Mouse (Mus musculus) midbrain, embryonic 15.5 days (tissue): ENCODE measurements around the gene Dync1li2. TPM values are rescaled to one million over a fixed set of nuclear protein-coding genes. Genes with fewer than 3 reads are reported as not detected.

Experiments
- ATAC-seq: fragments of 200-750 bp; cut with Nextera tagmentation; replicated peaks from 2 replicates; pipeline ENCODE4 v1.8.0; 2017; ENCODE audit warnings: moderate TSS enrichment
- H3K27ac ChIP-seq: fragments of 300-500 bp; sonication (generic); 2 replicates; pipeline ENCODE4 v1.5.1; 2015; ENCODE audit warnings: mild to moderate bottlenecking, inconsistent platforms
- H3K27me3 ChIP-seq: fragments of 300-500 bp; sonication (generic); replicated peaks from 2 replicates; pipeline ENCODE4 v1.6.1; 2015; ENCODE audit warnings: inconsistent platforms
- H3K36me3 ChIP-seq: fragments of 300-500 bp; sonication (generic); replicated peaks from 2 replicates; pipeline ENCODE4 v1.6.1; 2015; ENCODE audit warnings: inconsistent platforms
- H3K4me1 ChIP-seq: fragments of 300-500 bp; sonication (generic); 2 replicates; pipeline ENCODE4 v1.6.1; 2015; ENCODE audit warnings: inconsistent platforms
- H3K4me2 ChIP-seq: fragments of 300-500 bp; sonication (generic); 2 replicates; pipeline ENCODE4 v1.6.1; 2015; ENCODE audit warnings: inconsistent platforms, mild to moderate bottlenecking, moderate library complexity
- H3K4me3 ChIP-seq: fragments of 300-500 bp; sonication (generic); 2 replicates; pipeline ENCODE4 v1.5.1; 2015; ENCODE audit warnings: mild to moderate bottlenecking, inconsistent platforms
- H3K9ac ChIP-seq: fragments of 300-500 bp; sonication (generic); 2 replicates; pipeline ENCODE4 v1.6.1; 2015; ENCODE audit warnings: mild to moderate bottlenecking, inconsistent platforms
- H3K9me3 ChIP-seq: fragments of 300-500 bp; sonication (generic); 2 replicates; pipeline ENCODE4 v1.6.1; 2016; ENCODE audit warnings: inconsistent platforms
- WGBS: fragments of 180-500 bp; shearing (Covaris S2); methylation state at CpG from one replicate; pipeline ENCODE4 v1.1.7; 2015; ENCODE audit warnings: mixed read lengths; 5-methylcytosine and 5-hydroxymethylcytosine counted together
- polyA plus RNA-seq: library from polyadenylated mRNA; unstranded; fragments of >200 nt; fragmentation: Nextera tagmentation; extraction: Ambion mirVana; gene quantifications from 2 replicates; pipeline ENCODE4 v1.2.1, GENCODE M21; 2015

The Dync1li2 gene
- polyA plus RNA-seq, 1 experiment from 2014 or later, result 123 TPM

DNA sequence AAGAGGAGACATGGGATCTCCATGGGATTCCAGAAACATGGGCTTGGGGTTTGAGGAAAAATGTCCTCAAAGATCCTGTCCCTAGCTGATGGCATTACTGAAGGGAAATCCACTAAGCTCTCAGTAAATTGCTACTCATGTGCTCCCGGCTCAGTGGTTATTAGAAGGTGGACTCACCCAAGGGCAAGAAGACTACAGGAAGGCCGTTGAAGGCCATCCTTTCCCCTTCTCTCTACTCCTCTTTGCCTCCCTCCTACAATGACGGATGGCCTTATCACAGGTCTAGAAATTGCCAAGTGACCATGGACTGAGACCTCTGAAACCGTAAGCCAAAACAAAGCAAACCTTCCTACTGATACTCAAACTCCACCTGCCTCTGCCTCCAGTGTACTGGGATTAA is 6.3 kb downstream of the Dync1li2 start:
- H3K36me3 ChIP-seq, result peaks cover 56% of the 10 kb centered on the region
- H3K4me1 ChIP-seq, result peaks cover 31% of the 10 kb centered on the region
- H3K9me3 ChIP-seq, result no peaks in the 10 kb centered on the region
- no peak overlapping the region for H3K9ac ChIP-seq
- no peak overlapping the region for H3K4me2 ChIP-seq
- H3K4me3 ChIP-seq, result no peak overlapping the region
- ATAC-seq, result no peak
- no peaks in the 10 kb centered on the region for H3K27me3 ChIP-seq
- WGBS, result 89% methylated on average over 4 of the region's 4 CpGs
- peak overlapping the region; percentile 49; the same call in 1 of the 2 replicates for H3K27ac ChIP-seq

DNA sequence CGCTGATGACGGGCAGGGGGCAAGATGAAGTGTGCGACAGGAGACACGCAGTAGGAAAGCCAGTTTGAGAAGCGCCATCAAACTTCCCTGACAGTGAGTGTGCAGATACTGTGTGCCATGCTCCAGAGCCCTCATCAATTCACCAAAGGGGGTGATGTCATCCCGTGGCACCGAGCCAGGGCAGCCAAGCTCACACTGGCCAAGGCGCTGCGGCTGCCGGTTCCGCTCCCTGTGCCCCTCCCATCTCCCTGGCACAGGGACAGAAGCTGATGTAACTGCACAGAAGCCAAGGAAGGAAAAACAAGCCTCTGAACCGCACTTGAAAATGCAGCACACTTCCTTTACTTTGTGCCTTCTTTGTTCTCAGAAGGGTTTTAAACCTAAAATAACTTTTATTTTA is 6.8 kb downstream of the Dync1li2 start:
- peak; percentile 94 for ATAC-seq
- H3K4me1 ChIP-seq, result peaks cover 25% of the 10 kb centered on the region
- no peak overlapping the region for H3K9ac ChIP-seq
- WGBS, result 36% methylated on average over 12 of the region's 12 CpGs
- H3K36me3 ChIP-seq, result peaks cover 61% of the 10 kb centered on the region
- H3K4me3 ChIP-seq, result no peak overlapping the region
- peak overlapping the region; percentile 49 for H3K27ac ChIP-seq
- H3K27me3 ChIP-seq, result no peaks in the 10 kb centered on the region
- H3K9me3 ChIP-seq, result no peaks in the 10 kb centered on the region
- peak overlapping the region; percentile 16; the same call in 1 of the 2 replicates for H3K4me2 ChIP-seq

DNA sequence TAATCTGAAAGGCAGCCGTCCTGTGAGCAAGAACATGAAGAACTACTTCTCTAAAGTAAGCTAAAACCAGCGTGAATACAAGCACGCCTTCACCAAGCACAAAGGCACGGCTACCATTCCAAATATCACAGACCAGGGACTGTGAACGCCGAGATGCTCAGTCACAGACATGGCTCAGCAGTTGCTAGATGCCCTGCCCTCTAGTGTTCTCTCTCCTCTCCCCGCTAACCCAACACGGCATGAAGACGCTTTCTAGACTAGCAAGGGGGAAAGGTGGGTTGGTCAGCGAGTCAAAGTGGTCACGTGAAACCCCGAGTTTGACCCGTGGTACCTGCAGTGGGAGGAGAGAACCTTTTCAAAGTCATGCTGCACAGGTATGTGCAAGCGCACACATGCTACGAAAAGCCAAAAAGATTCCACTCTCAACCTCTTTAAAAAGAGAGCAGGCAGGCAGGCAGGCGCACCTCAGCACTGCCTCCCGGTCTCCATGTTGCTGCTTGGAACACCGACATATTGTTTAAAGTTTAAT is 8.0 kb downstream of the Dync1li2 start:
- Histone ChIP-seq H3K36me3 (peaks cover 69% of the 10 kb centered on the region), H3K9me3 (no peaks in the 10 kb centered on the region), H3K27me3 (no peaks in the 10 kb centered on the region), H3K4me2 (no peak overlapping the region), H3K4me3 (no peak overlapping the region), H3K4me1 (peaks cover 19% of the 10 kb centered on the region), H3K9ac (no peak overlapping the region), H3K27ac (no peak overlapping the region)
- WGBS, result 87% methylated on average over 18 of the region's 18 CpGs
- ATAC-seq, result no peak

DNA sequence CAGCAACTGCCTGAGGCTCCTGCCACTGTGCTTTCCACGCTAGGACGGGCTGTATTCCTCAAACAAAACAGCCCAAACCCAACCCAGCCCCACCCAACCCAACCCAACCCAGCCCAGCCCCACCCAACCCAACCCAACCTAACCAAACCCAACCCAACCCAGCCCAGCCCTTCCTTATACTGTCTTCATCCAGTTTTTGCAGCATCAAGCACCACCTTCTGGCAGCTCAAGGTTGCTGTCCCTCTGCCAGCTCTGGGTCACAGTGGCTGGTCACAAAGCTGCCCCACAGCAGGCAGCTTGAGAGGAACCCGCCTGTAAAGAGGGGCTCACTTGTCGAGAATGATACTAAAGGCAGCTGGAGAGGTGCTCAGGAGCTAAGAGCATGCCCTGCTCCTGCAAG is 8.6 kb downstream of the Dync1li2 start:
- Histone ChIP-seq H3K4me3 (no peak overlapping the region), H3K9ac (no peak overlapping the region), H3K36me3 (peaks cover 69% of the 10 kb centered on the region), H3K9me3 (no peaks in the 10 kb centered on the region), H3K27ac (no peak overlapping the region), H3K4me1 (peaks cover 19% of the 10 kb centered on the region), H3K27me3 (no peaks in the 10 kb centered on the region), H3K4me2 (no peak overlapping the region)
- ATAC-seq, result no peak
- WGBS, result 84% methylated on average over 4 of the region's 4 CpGs

- 96% methylated on average over 5 of the region's 5 CpGs for WGBS
- no peak for ATAC-seq
- no peak overlapping the region for H3K27ac ChIP-seq
- H3K9me3 ChIP-seq, result no peaks in the 10 kb centered on the region
- H3K36me3 ChIP-seq, result peaks cover 78% of the 10 kb centered on the region
- H3K4me1 ChIP-seq, result peaks cover 19% of the 10 kb centered on the region
- H3K27me3 ChIP-seq, result no peaks in the 10 kb centered on the region
- no peak overlapping the region for H3K4me2 ChIP-seq
- no peak overlapping the region for H3K4me3 ChIP-seq
- H3K9ac ChIP-seq, result no peak overlapping the region
Observed at GRCm38 (mm10) chr8:104433191-104433842, 9.5 kb downstream of the Dync1li2 start.

- Histone ChIP-seq H3K27ac (no peak overlapping the region), H3K4me2 (no peak overlapping the region), H3K4me1 (peaks cover 19% of the 10 kb centered on the region), H3K4me3 (no peak overlapping the region), H3K9me3 (no peaks in the 10 kb centered on the region), H3K36me3 (peaks cover 82% of the 10 kb centered on the region), H3K27me3 (no peaks in the 10 kb centered on the region), H3K9ac (no peak overlapping the region)
- 97% methylated on average over 6 of the region's 6 CpGs for WGBS
- no peak for ATAC-seq
Observed at GRCm38 (mm10) chr8:104432656-104433055, 10.2 kb downstream of the Dync1li2 start.

DNA sequence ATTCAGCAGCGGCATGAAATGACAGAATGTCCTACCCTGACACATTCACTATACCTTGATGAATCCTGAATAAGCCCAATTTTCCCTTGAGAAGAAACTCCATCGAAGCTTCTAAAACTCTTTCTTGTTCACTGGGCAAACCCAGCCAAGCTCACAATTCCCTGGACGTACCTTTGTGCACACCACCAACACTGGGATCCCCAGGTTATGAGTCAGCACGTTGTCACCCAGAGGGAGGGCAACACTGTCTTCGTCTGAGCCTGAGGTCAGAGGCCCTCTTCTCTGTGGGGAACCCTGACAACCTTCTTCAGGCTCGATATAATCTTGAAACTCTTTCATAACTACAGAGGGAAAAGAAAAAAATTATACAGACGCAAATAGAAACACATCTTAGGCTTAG is 12.6 kb downstream of the Dync1li2 start:
- Histone ChIP-seq H3K9ac (no peak overlapping the region), H3K27me3 (no peaks in the 10 kb centered on the region), H3K36me3 (peaks cover 83% of the 10 kb centered on the region), H3K4me3 (no peak overlapping the region), H3K27ac (no peak overlapping the region), H3K4me1 (peaks cover 4% of the 10 kb centered on the region), H3K9me3 (no peaks in the 10 kb centered on the region), H3K4me2 (no peak overlapping the region)
- 90% methylated on average over 7 of the region's 7 CpGs for WGBS
- no peak for ATAC-seq

GRCm38 (mm10) chr8:104427703-104428102 is 15.1 kb downstream of the Dync1li2 start:
- Histone ChIP-seq H3K4me2 (no peak overlapping the region), H3K9me3 (no peaks in the 10 kb centered on the region), H3K4me3 (no peak overlapping the region), H3K27ac (no peak overlapping the region), H3K9ac (no peak overlapping the region), H3K36me3 (peaks cover 84% of the 10 kb centered on the region), H3K4me1 (no peaks in the 10 kb centered on the region), H3K27me3 (no peaks in the 10 kb centered on the region)
- WGBS, result 94% methylated on average over 13 of the region's 13 CpGs
- ATAC-seq, result no peak

DNA sequence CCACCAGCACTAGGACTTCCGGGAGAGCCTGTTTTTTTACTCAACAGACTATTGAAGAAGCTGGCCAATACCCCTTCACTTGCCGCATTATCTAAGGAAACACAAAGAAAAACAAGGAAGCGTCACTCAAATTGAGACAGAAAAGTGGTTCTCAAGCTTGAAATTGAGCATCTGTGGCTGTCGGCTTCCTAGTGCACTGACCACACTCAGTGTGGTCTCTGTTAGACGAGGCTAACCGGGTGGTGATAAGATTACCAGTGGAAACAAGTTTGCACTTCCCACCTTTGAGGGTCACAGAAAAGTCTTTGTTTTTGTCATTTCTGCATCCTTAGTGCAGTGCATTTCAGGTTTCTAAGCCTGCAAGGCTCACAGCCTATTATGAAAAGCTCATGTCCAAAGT is 20.5 kb downstream of the Dync1li2 start:
- no peaks in the 10 kb centered on the region for H3K4me1 ChIP-seq
- H3K4me3 ChIP-seq, result no peak overlapping the region
- H3K4me2 ChIP-seq, result no peak overlapping the region
- H3K36me3 ChIP-seq, result peaks cover 82% of the 10 kb centered on the region
- ATAC-seq, result no peak
- H3K9ac ChIP-seq, result no peak overlapping the region
- no peaks in the 10 kb centered on the region for H3K9me3 ChIP-seq
- WGBS, result 90% methylated on average over 6 of the region's 6 CpGs
- H3K27ac ChIP-seq, result no peak overlapping the region
- no peaks in the 10 kb centered on the region for H3K27me3 ChIP-seq

- 86% methylated on average over 6 of the region's 6 CpGs for WGBS
- no peak for ATAC-seq
Observed at GRCm38 (mm10) chr8:104416022-104416421, 26.8 kb downstream of the Dync1li2 start.

GRCm38 (mm10) chr8:104414204-104414603 is 28.6 kb downstream of the Dync1li2 start:
- peaks cover 19% of the 10 kb centered on the region for H3K36me3 ChIP-seq
- H3K4me3 ChIP-seq, result no peak overlapping the region
- 50% methylated on average over 3 of the region's 3 CpGs for WGBS
- H3K4me1 ChIP-seq, result no peaks in the 10 kb centered on the region
- no peaks in the 10 kb centered on the region for H3K9me3 ChIP-seq
- H3K4me2 ChIP-seq, result no peak overlapping the region
- no peak for ATAC-seq
- no peak overlapping the region for H3K27ac ChIP-seq
- H3K27me3 ChIP-seq, result no peaks in the 10 kb centered on the region
- H3K9ac ChIP-seq, result no peak overlapping the region

More at GRCm38 (mm10) chr8:104416022-104416421, 26.8 kb downstream of the Dync1li2 start:
- Histone ChIP-seq H3K4me1 (no peaks in the 10 kb centered on the region), H3K27me3 (no peaks in the 10 kb centered on the region), H3K27ac (no peak overlapping the region), H3K36me3 (peaks cover 35% of the 10 kb centered on the region), H3K4me3 (no peak overlapping the region), H3K9ac (no peak overlapping the region), H3K9me3 (no peaks in the 10 kb centered on the region), H3K4me2 (no peak overlapping the region)

GRCm38 (mm10) chr8:104413770-104414169 is 29.1 kb downstream of the Dync1li2 start:
- no peaks in the 10 kb centered on the region for H3K9me3 ChIP-seq
- H3K4me2 ChIP-seq, result no peak overlapping the region
- H3K4me3 ChIP-seq, result no peak overlapping the region
- H3K9ac ChIP-seq, result no peak overlapping the region
- no peak overlapping the region for H3K27ac ChIP-seq
- no peaks in the 10 kb centered on the region for H3K27me3 ChIP-seq
- 85% methylated on average over 4 of the region's 4 CpGs for WGBS
- peaks cover 15% of the 10 kb centered on the region for H3K36me3 ChIP-seq
- ATAC-seq, result peak; percentile 35; the same call in 1 of the 2 replicates
- no peaks in the 10 kb centered on the region for H3K4me1 ChIP-seq
